In the genomic region with DNA sequence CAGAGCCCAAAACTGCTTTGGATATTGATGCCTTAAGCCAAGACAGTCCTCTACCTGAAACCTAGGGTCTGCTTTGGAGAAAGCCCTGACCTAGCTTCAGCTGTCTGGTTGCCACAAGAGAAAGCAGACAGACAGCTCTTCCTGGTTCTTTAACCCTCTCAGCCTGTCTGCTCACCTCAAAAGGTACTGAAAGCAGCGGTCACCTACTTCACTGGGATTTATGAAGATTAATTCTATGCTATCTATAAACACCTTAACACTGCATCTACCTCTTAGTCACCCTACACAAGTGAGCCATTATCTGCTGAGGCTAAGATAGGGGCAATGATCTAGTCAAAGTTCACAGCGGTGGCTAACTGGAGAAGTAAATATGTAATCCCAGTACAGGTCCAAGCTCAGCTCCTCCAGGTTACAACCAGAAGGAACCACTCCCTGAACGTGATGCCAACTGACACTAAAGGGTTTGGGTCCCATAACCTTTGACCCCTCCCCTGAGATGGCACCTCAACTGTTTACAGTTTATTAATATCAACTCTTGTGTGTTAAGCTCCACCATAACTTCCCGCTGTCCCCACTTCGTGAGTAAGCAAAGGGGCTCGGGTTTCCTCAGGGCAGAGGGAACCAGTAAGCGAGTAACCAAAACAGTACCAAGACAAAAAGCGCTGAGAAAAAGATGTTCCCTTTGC, we compare ENCODE assay signal across 8 mouse cellular contexts. TPM values are rescaled to one million over a fixed set of nuclear protein-coding genes. Genes with fewer than 3 reads are reported as not detected.
A peak's percentile ranks its signal among the peaks of the same experiment; 100 is the strongest.
DNase-seq lines count a peak whose midpoint lies in the region; ATAC-seq and TF ChIP-seq lines count a peak whose summit lies in the region.

No protein-coding gene starts in this region.

- H3K9me3 ChIP-seq in hindbrain, embryonic 14.5 days (ENCODE audit: control insufficient read depth, low read length) = no peaks in the 10 kb centered on the region

- intact Hi-C loops in gastrocnemius, adult 2 months (cut with DNase I) = no loop called here
- intact Hi-C loops in gastrocnemius, postnatal 36 days (cut with DNase I) = no loop called here

- peak overlapping the region; percentile 96 for H3K27ac ChIP-seq in gastrocnemius, adult 2 months
- peak overlapping the region; percentile 93 for H3K27ac ChIP-seq in hindbrain, embryonic 14.5 days
- peak overlapping the region; percentile 100 for H3K27ac ChIP-seq in liver, adult 2 months (replicated peaks; ENCODE audit: insufficient read depth, low read depth, low read length)

- ATAC-seq in hindbrain, embryonic 14.5 days (ENCODE audit: low FRiP score) = no peak

- no peak for TF ChIP-seq CTCF in gastrocnemius, adult 2 months (IDR thresholded peaks at IDR 0.05)
- no peak for TF ChIP-seq CTCF in liver, adult 2 months (IDR thresholded peaks at IDR 0.05; ENCODE audit: low read depth, low read length)

- peaks cover 30% of the 10 kb centered on the region for H3K36me3 ChIP-seq in hindbrain, embryonic 14.5 days (replicated peaks; ENCODE audit: control insufficient read depth, insufficient read depth)
- peaks cover 18% of the 10 kb centered on the region for H3K36me3 ChIP-seq in liver, adult 2 months (ENCODE audit: control insufficient read depth, insufficient read depth, low read length)
- H3K36me3 ChIP-seq in splenic B cell, adult 2 months (ENCODE audit: control insufficient read depth, insufficient read depth, low read length, poor library complexity, severe bottlenecking) = peaks cover 4% of the 10 kb centered on the region

- peak overlapping the region; percentile 86 for H3K9ac ChIP-seq in hindbrain, embryonic 14.5 days
- peak overlapping the region; percentile 99 for H3K9ac ChIP-seq in liver, adult 2 months (ENCODE audit: low read depth, low read length)

- WGBS in hindbrain, embryonic 14.5 days = 27% methylated on average over 8 of the region's 8 CpGs
- 5% methylated on average over 8 of the region's 8 CpGs for WGBS in liver, adult 2 months

- peak overlapping the region; percentile 94 for H3K4me3 ChIP-seq in gastrocnemius, adult 2 months
- H3K4me3 ChIP-seq in hindbrain, embryonic 14.5 days (replicated peaks; ENCODE audit: low read length) = peak overlapping the region; percentile 77
- H3K4me3 ChIP-seq in liver, adult 2 months (ENCODE audit: insufficient read depth, low read depth, low read length) = peak overlapping the region; percentile 92

- no peak for DNase-seq in gastrocnemius, adult 2 months
- no peak for DNase-seq in gastrocnemius, postnatal 36 days
- peak; percentile 27 for DNase-seq in c-Kit-positive CD71-positive TER-119-negative erythroid progenitor cells, embryonic 14.5 days (ENCODE audit: low read depth)
- no peak for DNase-seq in hindbrain, embryonic 14.5 days (ENCODE audit: low spot score)
- DNase-seq in liver, adult 2 months (ENCODE audit: extremely low read depth, low read depth, low spot score) = peak; percentile 95
- DNase-seq in splenic B cell, adult 2 months (ENCODE audit: low read depth, low spot score) = peak; percentile 29
- DNase-seq in urinary bladder, adult 2 months (ENCODE audit: low spot score) = no peak
- DNase-seq in gastrocnemius, postnatal 25 days = no peak

- peaks cover 39% of the 10 kb centered on the region; the same call in 1 of the 2 replicates for H3K79me2 ChIP-seq in liver, adult 2 months (ENCODE audit: control insufficient read depth, insufficient read depth, low read length)

- H3K4me1 ChIP-seq in hindbrain, embryonic 14.5 days (replicated peaks; ENCODE audit: control insufficient read depth, insufficient read depth, low read length) = peaks cover 22% of the 10 kb centered on the region
- peaks cover 43% of the 10 kb centered on the region for H3K4me1 ChIP-seq in liver, adult 2 months (ENCODE audit: control insufficient read depth, insufficient read depth, low read length)

- no peaks in the 10 kb centered on the region for H3K27me3 ChIP-seq in hindbrain, embryonic 14.5 days (ENCODE audit: control insufficient read depth, insufficient read depth, low read length)
- no peaks in the 10 kb centered on the region for H3K27me3 ChIP-seq in liver, adult 2 months (ENCODE audit: control insufficient read depth, insufficient read depth, low read length)
- H3K27me3 ChIP-seq in splenic B cell, adult 2 months (ENCODE audit: control insufficient read depth, insufficient read depth, low read length, poor library complexity, severe bottlenecking) = no peaks in the 10 kb centered on the region

- peak overlapping the region; percentile 83 for H3K4me2 ChIP-seq in hindbrain, embryonic 14.5 days (replicated peaks)

- TF ChIP-seq POLR2A in liver, adult 2 months (IDR thresholded peaks at IDR 0.05; ENCODE audit: extremely low read depth, insufficient read depth, low read length) = no peak

RNA-seq across cellular contexts. Expression of a gene that starts 1.2 kb away (rescaled TPM):
- total RNA-seq in gastrocnemius, adult 2 months (2021) = 10 to 100 TPM; 65.9 to 91.4 TPM
- 10 to 100 TPM; 62.0 to 74.5 TPM for total RNA-seq in gastrocnemius, postnatal 36 days (2021)
- 118 and 119 TPM in 2 replicates for polyA plus RNA-seq in hindbrain, embryonic 14.5 days (2014; fragmentation: Nextera tagmentation; extraction: Ambion mirVana)
- total RNA-seq in liver, adult 2 months (2014; rRNA removed) = 26.6 and 29.1 TPM in 2 replicates
- polyA plus RNA-seq in liver, adult 2 months (2012; rRNA removed) = 12.5 and 21.0 TPM in 2 replicates
- 52.9 and 60.3 TPM in 2 replicates for polyA plus RNA-seq in urinary bladder, adult 2 months (2012; rRNA removed)
- total RNA-seq in gastrocnemius, postnatal 25 days (2021) = 10 to 100 TPM; 67.4 to 70.3 TPM

RNA-seq across cellular contexts. Expression of a gene that starts 1.6 kb away (rescaled TPM):
- 10 to 100 TPM; 48.2 to 78.7 TPM for total RNA-seq in gastrocnemius, adult 2 months (2021)
- total RNA-seq in gastrocnemius, postnatal 36 days (2021) = 10 to 100 TPM; 55.5 to 71.5 TPM
- polyA plus RNA-seq in hindbrain, embryonic 14.5 days (2014; fragmentation: Nextera tagmentation; extraction: Ambion mirVana) = 23.5 and 23.9 TPM in 2 replicates
- 115 and 138 TPM in 2 replicates for total RNA-seq in liver, adult 2 months (2014; rRNA removed)
- 162 and 166 TPM in 2 replicates for polyA plus RNA-seq in liver, adult 2 months (2012; rRNA removed)
- 13.4 and 16.2 TPM in 2 replicates for polyA plus RNA-seq in urinary bladder, adult 2 months (2012; rRNA removed)
- 10 to 100 TPM; 50.4 to 52.1 TPM for total RNA-seq in gastrocnemius, postnatal 25 days (2021)

RNA-seq across cellular contexts. Expression of a gene that starts 43.9 kb away (rescaled TPM):
- total RNA-seq in gastrocnemius, adult 2 months (2021) = under 1 TPM; 0.11 to 0.15 TPM
- under 1 TPM; 0.20 to 0.64 TPM for total RNA-seq in gastrocnemius, postnatal 36 days (2021)
- 34.5 and 43.5 TPM in 2 replicates for polyA plus RNA-seq in hindbrain, embryonic 14.5 days (2014; fragmentation: Nextera tagmentation; extraction: Ambion mirVana)
- total RNA-seq in liver, adult 2 months (2014; rRNA removed) = under 0.01 TPM in 1 of 2 replicates, not detected in the other
- 0.02 TPM in 1 of 2 replicates, not detected in the other for polyA plus RNA-seq in liver, adult 2 months (2012; rRNA removed)
- polyA plus RNA-seq in urinary bladder, adult 2 months (2012; rRNA removed) = 4.7 and 7.5 TPM in 2 replicates
- total RNA-seq in gastrocnemius, postnatal 25 days (2021) = under 1 TPM; 0.26 to 0.38 TPM

RNA-seq across cellular contexts. Expression of a gene that starts 45.2 kb away (rescaled TPM):
- not detected for total RNA-seq in gastrocnemius, adult 2 months (2021)
- under 1 TPM in 1 of 2 experiments, not detected in 1; 0.33 TPM for total RNA-seq in gastrocnemius, postnatal 36 days (2021)
- polyA plus RNA-seq in hindbrain, embryonic 14.5 days (2014; fragmentation: Nextera tagmentation; extraction: Ambion mirVana) = 1.6 and 1.7 TPM in 2 replicates
- total RNA-seq in liver, adult 2 months (2014; rRNA removed) = 0.54 and 0.92 TPM in 2 replicates
- 0.20 and 0.68 TPM in 2 replicates for polyA plus RNA-seq in liver, adult 2 months (2012; rRNA removed)
- polyA plus RNA-seq in urinary bladder, adult 2 months (2012; rRNA removed) = 0.33 and 0.55 TPM in 2 replicates
- total RNA-seq in gastrocnemius, postnatal 25 days (2021) = under 1 TPM in 1 of 2 experiments, not detected in 1; 0.64 TPM

Comparison
In these comparisons a context has a peak if more than half of its experiments do, and no peak if none do; other contexts are left out.
1. DNase-seq: peak in c-Kit-positive CD71-positive TER-119-negative erythroid progenitor cells, embryonic 14.5 days (single experiment), liver, adult 2 months (single experiment) and splenic B cell, adult 2 months (single experiment); none in gastrocnemius, adult 2 months (single experiment), gastrocnemius, postnatal 36 days (0 of 2), hindbrain, embryonic 14.5 days (single experiment), urinary bladder, adult 2 months (single experiment) and gastrocnemius, postnatal 25 days (single experiment).
2. Peak in every context shown above with its lines, with median percentiles within 50 percentile points of each other: H3K27ac ChIP-seq and H3K4me3 ChIP-seq.